Mouse (Mus musculus) forebrain, embryonic 13.5 days (tissue): ENCODE measurements at regions not wholly inside any gene's neighbourhood (a gene's known extent, or its start where the extent isn't known, plus 50 kb on each side); places are given as distances from the start of the nearest gene placed in this dataset.
"Not testable (repeated sequence)": the region's sequence is repeated elsewhere in the genome, so short reads cannot be mapped to it uniquely, and the experiment has no call there.

ENCODE experiments used
- ATAC-seq: fragments of 200-750 bp; cut with Nextera tagmentation; 2 replicates; pipeline ENCODE4 v1.8.0; 2017
- H3K27ac ChIP-seq: fragments of 300-500 bp; sonication (generic); 2 replicates; pipeline ENCODE4 v1.5.1; 2015; ENCODE audit warnings: inconsistent platforms, mild to moderate bottlenecking, moderate library complexity
- H3K27me3 ChIP-seq: fragments of 300-500 bp; sonication (generic); 2 replicates; pipeline ENCODE4 v1.6.1; 2015; ENCODE audit warnings: mild to moderate bottlenecking, inconsistent platforms
- H3K36me3 ChIP-seq: fragments of 300-500 bp; sonication (generic); 2 replicates; pipeline ENCODE4 v1.6.1; 2015; ENCODE audit warnings: mild to moderate bottlenecking, inconsistent platforms; ENCODE audit not compliant: poor library complexity, severe bottlenecking
- H3K4me1 ChIP-seq: fragments of 300-500 bp; sonication (generic); 2 replicates; pipeline ENCODE4 v1.6.1; 2015; ENCODE audit warnings: inconsistent platforms
- H3K4me2 ChIP-seq: fragments of 300-500 bp; sonication (generic); 2 replicates; pipeline ENCODE4 v1.6.1; 2015; ENCODE audit warnings: inconsistent platforms, mild to moderate bottlenecking, moderate library complexity
- H3K4me3 ChIP-seq: fragments of 300-500 bp; sonication (generic); 2 replicates; pipeline ENCODE4 v1.5.1; 2015; ENCODE audit warnings: mild to moderate bottlenecking, inconsistent platforms
- H3K9ac ChIP-seq: fragments of 300-500 bp; sonication (generic); 2 replicates; pipeline ENCODE4 v1.6.1; 2015; ENCODE audit warnings: mild to moderate bottlenecking, inconsistent platforms
- H3K9me3 ChIP-seq: fragments of 300-500 bp; sonication (generic); replicated peaks from 2 replicates; pipeline ENCODE4 v1.6.1; 2016; ENCODE audit warnings: inconsistent platforms
- WGBS: fragments of 180-500 bp; shearing (Covaris S2); methylation state at CpG from one replicate; pipeline ENCODE4 v1.1.7; 2015; 5-methylcytosine and 5-hydroxymethylcytosine counted together

DNA sequence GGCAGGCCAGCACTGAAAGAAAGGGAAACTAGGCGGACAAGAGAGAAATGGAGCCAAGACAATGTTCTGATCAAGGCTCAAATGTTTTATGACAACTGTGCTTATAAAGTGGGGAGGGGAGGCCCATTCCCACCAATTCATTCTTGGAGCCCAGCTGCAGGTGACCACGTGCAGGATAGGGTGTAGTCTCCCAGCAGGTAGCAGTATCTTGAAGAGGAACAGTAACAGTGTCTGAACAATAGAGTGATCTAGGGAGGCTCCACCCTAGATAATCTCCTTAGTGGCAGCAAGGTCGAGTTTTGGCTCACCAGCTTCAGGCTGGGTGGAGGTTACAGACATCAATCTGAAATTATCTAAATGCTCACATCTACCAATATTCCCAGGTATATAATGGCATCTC is 160.7 kb upstream of the Gap43 start:
- WGBS = 33% methylated on average over 3 of the region's 3 CpGs
- ATAC-seq, H3K4me1 ChIP-seq, H3K36me3 ChIP-seq, H3K9me3 ChIP-seq, H3K9ac ChIP-seq, H3K27me3 ChIP-seq, H3K4me2 ChIP-seq, H3K4me3 ChIP-seq, H3K27ac ChIP-seq: not testable (repeated sequence)

DNA sequence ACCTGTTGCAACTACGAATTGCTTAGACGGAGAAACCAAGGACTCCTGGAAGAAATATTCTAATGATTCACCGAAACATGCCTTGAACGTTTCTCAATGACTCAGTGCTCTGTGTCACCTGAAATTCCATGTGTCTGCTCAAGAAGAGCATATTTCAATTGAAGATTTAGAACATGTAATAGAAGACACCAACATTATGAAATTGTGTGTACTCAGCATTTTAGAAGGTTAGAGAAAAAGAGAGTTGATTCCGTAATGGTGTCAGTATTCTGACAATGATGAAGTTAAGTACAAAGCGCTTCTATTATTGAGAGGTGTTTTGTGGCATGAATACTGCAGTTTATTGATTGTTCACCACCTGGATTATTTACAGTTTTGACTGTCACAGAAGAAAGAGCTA is 159.1 kb upstream of the Gap43 start:
- Histone ChIP-seq H3K4me2 (no peak overlapping the region), H3K4me3 (no peak overlapping the region), H3K9me3 (no peaks in the 10 kb centered on the region), H3K27ac (no peak overlapping the region), H3K36me3 (no peaks in the 10 kb centered on the region), H3K4me1 (no peaks in the 10 kb centered on the region), H3K27me3 (no peaks in the 10 kb centered on the region), H3K9ac (no peak overlapping the region)
- 94% methylated on average over 6 of the region's 6 CpGs for WGBS
- no peak for ATAC-seq

DNA sequence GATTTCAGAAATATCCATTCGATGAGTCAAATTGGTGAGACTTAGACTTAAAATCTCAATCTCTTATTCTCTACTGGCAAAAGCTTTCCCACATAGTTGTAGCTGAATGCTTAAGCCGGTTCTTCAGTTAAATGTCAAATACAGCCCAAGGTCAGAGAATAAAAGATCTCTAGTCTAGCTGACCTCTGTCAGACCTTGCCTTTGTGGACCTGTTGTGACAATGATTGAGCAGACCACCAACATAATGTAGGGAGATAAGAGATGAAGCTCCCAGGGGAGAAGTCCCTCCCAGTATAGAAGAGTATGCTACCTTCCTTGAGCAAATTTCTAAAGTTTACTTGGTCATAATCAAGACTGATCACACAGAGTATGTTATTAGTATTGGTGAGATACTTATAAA is 157.9 kb upstream of the Gap43 start:
- no peak for ATAC-seq
- no peaks in the 10 kb centered on the region for H3K9me3 ChIP-seq
- H3K27me3 ChIP-seq = no peaks in the 10 kb centered on the region
- H3K4me2 ChIP-seq = no peak overlapping the region
- 86% methylated on average over 2 of the region's 2 CpGs for WGBS
- no peak overlapping the region for H3K27ac ChIP-seq
- H3K4me1 ChIP-seq = no peaks in the 10 kb centered on the region
- H3K9ac ChIP-seq = no peak overlapping the region
- no peaks in the 10 kb centered on the region for H3K36me3 ChIP-seq
- no peak overlapping the region for H3K4me3 ChIP-seq

DNA sequence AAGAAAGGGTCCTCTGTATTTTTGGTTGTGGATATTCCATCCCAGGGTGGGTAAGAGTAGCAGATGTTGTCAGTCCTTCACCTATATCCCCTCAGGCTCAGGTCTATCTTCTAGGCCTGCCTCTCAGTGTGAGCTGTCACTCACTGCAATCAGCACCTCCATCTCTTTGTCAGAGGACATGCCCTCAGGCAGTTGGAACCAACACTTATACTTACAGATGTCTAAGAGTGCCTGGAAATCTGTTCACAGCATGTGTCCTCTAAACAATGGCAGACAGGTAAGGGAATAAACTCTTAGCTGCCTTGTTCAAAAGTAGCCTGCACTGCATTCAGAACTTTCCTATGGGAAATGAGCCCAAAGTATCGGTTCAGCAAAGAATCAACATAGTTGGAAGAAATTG is 153.1 kb upstream of the Gap43 start:
- Histone ChIP-seq H3K36me3 (no peaks in the 10 kb centered on the region), H3K4me2 (no peak overlapping the region), H3K9me3 (no peaks in the 10 kb centered on the region), H3K9ac (no peak overlapping the region), H3K27me3 (no peaks in the 10 kb centered on the region), H3K27ac (no peak overlapping the region), H3K4me1 (peaks cover 4% of the 10 kb centered on the region), H3K4me3 (no peak overlapping the region)
- ATAC-seq = no peak
- WGBS = 93% methylated on average over 1 of the region's 1 CpGs

DNA sequence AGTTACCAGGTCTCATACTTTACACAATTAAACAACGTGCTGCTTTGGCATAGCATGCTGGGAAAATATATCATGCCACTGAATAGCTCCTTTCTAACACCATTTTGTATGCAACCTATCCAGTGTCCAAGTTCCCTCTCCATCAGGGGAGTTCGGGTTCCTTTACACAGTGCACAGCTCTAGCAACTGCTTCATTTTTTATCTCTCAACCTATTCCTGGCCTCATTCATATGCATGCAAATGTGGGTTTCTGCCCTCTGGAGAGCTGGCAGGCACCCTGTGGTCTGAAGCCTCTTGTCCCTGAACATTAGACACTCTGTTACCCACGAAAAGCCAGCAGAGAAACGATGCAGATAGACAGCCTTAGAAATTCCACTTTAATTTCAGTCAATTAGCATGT is 148.3 kb upstream of the Gap43 start:
- H3K27ac ChIP-seq = no peak overlapping the region
- H3K4me2 ChIP-seq = no peak overlapping the region
- no peak overlapping the region for H3K4me3 ChIP-seq
- H3K9me3 ChIP-seq = no peaks in the 10 kb centered on the region
- peaks cover 7% of the 10 kb centered on the region for H3K4me1 ChIP-seq
- H3K27me3 ChIP-seq = no peaks in the 10 kb centered on the region
- peak; percentile 65 for ATAC-seq
- 35% methylated on average over 4 of the region's 4 CpGs for WGBS
- no peak overlapping the region for H3K9ac ChIP-seq
- H3K36me3 ChIP-seq = no peaks in the 10 kb centered on the region

DNA sequence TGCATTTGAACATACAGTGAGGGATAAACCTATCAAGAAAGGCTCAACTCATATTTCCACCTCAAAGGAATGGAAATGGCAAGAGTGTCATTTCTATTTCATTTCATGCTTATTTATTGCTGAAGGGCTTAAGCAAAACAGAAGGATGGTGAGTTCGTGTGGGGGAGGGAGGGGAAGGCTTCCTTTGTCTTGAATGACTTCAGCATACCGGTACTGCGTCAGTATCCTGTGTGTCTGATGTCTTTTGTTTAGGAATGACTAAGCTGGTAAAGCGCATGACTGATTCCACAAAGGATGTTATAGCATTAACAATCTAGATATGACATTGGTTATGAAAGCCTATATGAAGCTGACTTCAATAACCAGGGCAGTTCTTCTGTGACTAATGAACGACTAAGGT is 139.5 kb upstream of the Gap43 start:
- no peak for ATAC-seq
- Histone ChIP-seq H3K9ac (no peak overlapping the region), H3K36me3 (no peaks in the 10 kb centered on the region), H3K4me3 (no peak overlapping the region), H3K27me3 (no peaks in the 10 kb centered on the region), H3K4me1 (no peaks in the 10 kb centered on the region), H3K27ac (no peak overlapping the region), H3K4me2 (no peak overlapping the region), H3K9me3 (no peaks in the 10 kb centered on the region)
- 67% methylated on average over 5 of the region's 5 CpGs for WGBS

DNA sequence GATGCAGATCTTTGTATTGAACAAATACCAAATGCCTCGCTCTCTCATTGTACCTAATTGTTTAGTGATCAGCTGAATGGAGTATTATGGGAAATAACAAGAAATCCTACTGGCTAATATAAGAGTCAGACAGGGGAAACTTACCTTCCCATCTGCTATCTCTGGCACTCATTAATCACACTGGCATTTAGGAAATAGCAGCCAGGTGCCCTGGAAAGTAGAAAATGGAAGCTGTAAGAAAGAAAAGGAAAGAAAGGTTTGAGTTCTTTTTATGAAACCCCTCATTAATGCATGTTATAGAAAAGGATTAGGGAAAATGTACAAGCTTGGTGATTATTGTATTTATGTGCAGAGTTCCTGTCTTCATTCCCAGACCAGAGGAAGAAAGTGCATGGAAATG is 126.5 kb upstream of the Gap43 start:
- Histone ChIP-seq H3K4me1 (peaks cover 5% of the 10 kb centered on the region), H3K36me3 (no peaks in the 10 kb centered on the region), H3K4me3 (no peak overlapping the region), H3K9ac (no peak overlapping the region), H3K4me2 (no peak overlapping the region), H3K27me3 (no peaks in the 10 kb centered on the region), H3K9me3 (no peaks in the 10 kb centered on the region), H3K27ac (no peak overlapping the region)
- ATAC-seq = no peak
- 47% methylated on average over 1 of the region's 1 CpGs for WGBS

DNA sequence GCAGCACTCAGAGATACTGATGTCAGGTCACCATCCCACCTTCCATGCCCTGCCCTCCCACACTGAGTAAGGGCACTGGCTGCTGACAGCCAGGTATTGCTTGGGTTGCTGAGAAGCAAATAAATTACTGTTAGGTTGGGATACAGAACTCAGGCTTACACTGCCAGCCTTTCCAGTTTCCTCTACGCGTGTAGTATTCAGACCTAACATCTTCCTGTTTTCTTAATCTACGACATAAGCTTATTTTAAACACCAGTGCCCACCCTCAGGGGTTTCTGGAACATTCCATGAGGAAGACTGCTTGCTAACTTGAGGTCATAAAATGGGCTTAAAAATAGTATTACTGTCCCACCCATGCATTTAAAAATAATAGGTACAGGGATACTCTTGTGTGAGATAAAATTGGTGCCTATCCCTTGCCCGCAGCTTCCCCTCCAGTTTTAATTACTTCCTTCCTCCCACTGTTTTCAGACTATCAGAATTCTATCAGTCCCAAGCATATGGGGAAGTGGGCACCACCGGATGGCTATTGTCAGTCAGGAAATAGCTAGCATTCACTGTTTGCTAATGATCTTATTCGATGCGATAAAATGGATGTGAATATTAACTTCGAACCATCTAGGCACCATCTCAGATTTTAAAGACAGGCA is 116.0 kb upstream of the Gap43 start:
- H3K4me3 ChIP-seq = no peak overlapping the region
- no peak for ATAC-seq
- H3K9me3 ChIP-seq = no peaks in the 10 kb centered on the region
- H3K27me3 ChIP-seq = no peaks in the 10 kb centered on the region
- H3K4me2 ChIP-seq = no peak overlapping the region
- H3K4me1 ChIP-seq = no peaks in the 10 kb centered on the region
- no peak overlapping the region for H3K27ac ChIP-seq
- H3K36me3 ChIP-seq = no peaks in the 10 kb centered on the region
- no peak overlapping the region for H3K9ac ChIP-seq
- WGBS = 90% methylated on average over 8 of the region's 8 CpGs

DNA sequence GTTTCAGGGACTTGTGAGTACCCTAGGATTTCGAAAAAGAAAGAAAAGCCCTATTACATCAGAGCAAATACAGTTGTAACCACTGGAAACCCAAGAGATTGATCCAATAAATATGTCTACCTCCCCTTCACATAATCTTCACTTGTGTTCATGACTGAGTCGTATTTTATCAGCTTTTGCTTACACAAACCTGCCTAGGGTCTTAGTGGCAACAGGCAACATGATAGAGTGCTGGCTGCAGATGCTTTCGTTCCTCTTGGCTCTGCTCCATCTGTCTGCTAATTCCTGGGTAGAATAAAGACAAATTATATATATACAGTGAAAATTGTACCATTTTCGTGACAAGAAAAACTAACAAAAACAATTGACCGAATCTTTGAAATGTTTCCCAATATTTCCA is 112.9 kb upstream of the Gap43 start:
- H3K27me3 ChIP-seq = no peaks in the 10 kb centered on the region
- WGBS = 66% methylated on average over 5 of the region's 5 CpGs
- no peak overlapping the region for H3K9ac ChIP-seq
- H3K4me1 ChIP-seq = no peaks in the 10 kb centered on the region
- no peaks in the 10 kb centered on the region for H3K36me3 ChIP-seq
- ATAC-seq = no peak
- no peak overlapping the region for H3K4me3 ChIP-seq
- H3K9me3 ChIP-seq = peaks cover 5% of the 10 kb centered on the region
- H3K4me2 ChIP-seq = no peak overlapping the region
- H3K27ac ChIP-seq = no peak overlapping the region

DNA sequence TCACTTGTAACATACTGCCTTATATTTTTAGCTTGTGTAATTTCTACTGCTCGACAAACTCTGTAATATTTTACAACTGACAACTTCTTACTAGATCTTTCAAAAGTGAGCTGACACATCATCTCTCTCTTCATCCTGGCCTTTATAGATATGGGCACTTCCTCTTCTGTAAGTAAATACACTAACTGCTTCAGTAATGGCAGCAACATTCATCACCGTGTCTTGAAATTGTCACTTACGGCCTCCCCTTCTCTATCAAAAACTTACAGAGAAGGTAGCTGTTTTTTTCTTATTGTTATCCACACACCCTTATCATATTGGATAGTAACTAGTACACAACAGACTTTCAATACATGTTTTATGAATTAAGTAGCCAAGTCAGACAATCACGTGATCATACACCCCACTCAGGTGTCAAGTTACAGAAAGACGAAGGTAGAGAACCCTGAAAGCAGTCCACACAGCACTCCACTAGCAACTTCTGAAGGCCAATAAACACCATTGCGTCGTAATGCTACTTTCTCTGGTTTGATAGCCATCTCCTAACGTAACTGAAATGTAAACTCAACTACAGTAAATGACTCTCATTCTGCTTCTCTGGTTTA is 109.5 kb upstream of the Gap43 start:
- Histone ChIP-seq H3K9ac (no peak overlapping the region), H3K27me3 (no peaks in the 10 kb centered on the region), H3K27ac (no peak overlapping the region), H3K4me3 (no peak overlapping the region), H3K36me3 (no peaks in the 10 kb centered on the region), H3K9me3 (peaks cover 5% of the 10 kb centered on the region), H3K4me1 (peaks cover 10% of the 10 kb centered on the region), H3K4me2 (no peak overlapping the region)
- ATAC-seq = no peak
- 89% methylated on average over 8 of the region's 8 CpGs for WGBS

DNA sequence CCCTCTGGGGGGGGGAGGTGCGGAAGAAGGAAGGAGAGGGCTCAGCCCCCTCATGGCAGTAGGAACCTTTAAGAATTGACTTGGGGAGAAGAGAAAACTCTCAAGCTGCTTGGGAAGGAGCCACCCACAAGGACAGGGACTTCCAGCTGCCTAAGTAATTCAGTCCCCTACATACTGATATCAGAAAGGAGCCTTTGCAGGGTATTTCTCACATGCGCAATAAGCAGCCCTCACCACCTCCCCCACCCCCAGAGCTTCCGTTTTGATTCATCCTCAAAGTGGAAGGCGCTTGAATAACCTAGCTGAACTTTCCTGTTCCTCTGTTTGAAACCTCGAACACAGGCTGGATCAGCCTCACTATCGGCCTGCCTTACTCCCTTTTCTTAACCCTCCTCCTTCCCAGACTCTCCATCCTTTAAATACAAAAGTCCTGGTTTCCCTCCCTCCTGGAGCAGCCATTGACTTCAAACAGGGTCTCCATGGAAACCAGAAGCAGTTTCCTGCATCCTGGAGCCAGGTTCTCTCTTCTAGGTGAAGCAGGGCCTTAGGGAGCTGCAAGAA is 104.5 kb upstream of the Gap43 start:
- Histone ChIP-seq H3K27me3 (no peaks in the 10 kb centered on the region), H3K4me1 (peaks cover 25% of the 10 kb centered on the region), H3K36me3 (no peaks in the 10 kb centered on the region), H3K4me2 (peak overlapping the region; percentile 55), H3K9me3 (peaks cover 5% of the 10 kb centered on the region), H3K9ac (peak overlapping the region; percentile 44), H3K4me3 (peak overlapping the region; percentile 8), H3K27ac (peak overlapping the region; percentile 87)
- ATAC-seq = peak; percentile 88
- 9% methylated on average over 6 of the region's 6 CpGs for WGBS

DNA sequence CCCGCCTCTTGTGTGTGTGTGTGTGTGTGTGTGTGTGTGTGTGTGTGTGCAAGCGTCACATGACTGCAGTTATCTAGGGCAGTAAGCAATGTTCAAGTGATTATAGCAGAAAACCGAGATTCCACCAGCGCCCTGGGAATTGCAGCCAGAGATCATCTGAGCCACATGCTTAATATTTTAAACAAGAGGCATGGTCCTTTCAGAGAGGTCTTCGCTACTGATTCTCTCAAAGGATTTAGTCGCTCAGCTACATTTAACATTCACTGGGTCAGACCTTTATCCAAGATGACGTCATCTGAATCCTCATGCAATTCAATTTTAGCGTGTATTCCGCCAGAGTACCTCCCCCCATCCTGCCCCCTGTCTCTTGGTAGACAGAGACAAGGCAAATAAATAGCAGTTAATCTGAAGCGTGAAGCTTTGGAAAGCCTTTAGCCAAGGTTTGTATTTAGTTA is 104.0 kb upstream of the Gap43 start:
- peak; percentile 72 for ATAC-seq
- 28% methylated on average over 10 of the region's 10 CpGs for WGBS
- Histone ChIP-seq H3K4me1 (peaks cover 25% of the 10 kb centered on the region), H3K9me3 (peaks cover 5% of the 10 kb centered on the region), H3K4me2 (peak overlapping the region; percentile 55), H3K4me3 (peak overlapping the region; percentile 8), H3K27me3 (no peaks in the 10 kb centered on the region), H3K27ac (peak overlapping the region; percentile 87), H3K9ac (peak overlapping the region; percentile 44), H3K36me3 (no peaks in the 10 kb centered on the region)

DNA sequence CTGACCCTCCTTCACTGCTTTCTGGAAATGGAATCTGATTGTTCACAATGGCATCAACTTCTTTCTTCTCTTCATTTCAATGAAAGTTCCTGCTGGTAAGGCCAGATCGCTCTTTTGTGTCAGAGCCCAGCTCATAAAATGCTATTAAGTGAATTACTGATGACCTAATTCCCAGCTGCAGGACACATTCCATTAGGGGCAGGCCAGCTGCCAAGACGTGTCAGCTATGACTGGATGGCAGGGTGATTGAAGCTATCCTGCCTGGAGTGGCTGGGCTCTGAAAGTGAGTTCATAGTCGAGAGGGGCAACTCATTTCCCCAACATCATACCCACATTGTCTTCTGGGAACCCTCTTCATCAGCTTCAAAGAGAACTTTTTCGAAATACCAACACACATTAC is 100.4 kb upstream of the Gap43 start:
- Histone ChIP-seq H3K4me1 (peaks cover 24% of the 10 kb centered on the region), H3K36me3 (no peaks in the 10 kb centered on the region), H3K4me3 (no peak overlapping the region), H3K4me2 (no peak overlapping the region), H3K9ac (no peak overlapping the region), H3K27me3 (no peaks in the 10 kb centered on the region), H3K27ac (no peak overlapping the region), H3K9me3 (no peaks in the 10 kb centered on the region)
- no peak for ATAC-seq
- 19% methylated on average over 4 of the region's 4 CpGs for WGBS
